Mouse (Mus musculus): Measurements from ENCODE around the gene Slc25a48. TPM values are rescaled to one million over a fixed set of nuclear protein-coding genes. Genes with fewer than 3 reads are reported as not detected.

Gene Slc25a48
- polyA plus RNA-seq, 1 experiment from 2014 or later: 0.14 TPM

GRCm38 (mm10) chr13:56482146-56482545 is 44.0 kb downstream of the Slc25a48 start, which contains the start of gene Il9:
TSS of gene Il9 (minus strand) at chr13:56482246.
- H3K4me2 ChIP-seq (ENCODE audit: low read depth, low read length): no peak within 1 kb of the TSS
- H3K4me3 ChIP-seq (replicated peaks; ENCODE audit: low read length): no peak within 1 kb of the TSS
- ATAC-seq (ENCODE audit: insufficient read depth, low FRiP score): no peak
- no peaks in the 10 kb centered on the region for H3K36me3 ChIP-seq (ENCODE audit: control insufficient read depth, insufficient read depth, low read length)
- no peaks in the 10 kb centered on the region for H3K9me3 ChIP-seq (replicated peaks; ENCODE audit: control insufficient read depth, low read length)
- H3K4me1 ChIP-seq (ENCODE audit: control insufficient read depth, insufficient read depth, low read length): no peaks in the 10 kb centered on the region
- H3K9ac ChIP-seq (ENCODE audit: low read length): no peak within 1 kb of the TSS
- no peak within 1 kb of the TSS for H3K27ac ChIP-seq (ENCODE audit: low read length)
- 74% methylated on average over 3 of the region's 3 CpGs for WGBS
- no peaks in the 10 kb centered on the region for H3K27me3 ChIP-seq (ENCODE audit: control insufficient read depth, insufficient read depth, low read length)

DNA sequence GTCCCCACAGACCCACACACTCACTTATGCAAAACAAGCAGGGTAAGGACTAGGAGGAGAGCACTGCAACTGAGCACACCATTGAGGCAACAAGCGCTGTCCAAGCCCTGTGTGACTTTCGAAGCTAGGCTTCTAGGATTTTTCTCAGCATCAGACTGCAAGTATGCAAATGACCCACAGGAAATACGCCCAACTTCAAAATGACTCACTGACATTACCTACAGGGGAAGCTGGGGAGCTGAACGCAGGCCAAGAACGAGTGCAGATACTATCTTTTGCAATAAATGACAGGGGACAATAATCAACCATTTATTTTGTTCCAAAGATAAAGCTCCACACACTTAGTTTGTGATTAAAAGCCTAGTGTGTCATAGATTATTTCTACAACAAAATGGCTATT is 49.9 kb downstream of the Slc25a48 start:
- H3K36me3 ChIP-seq (ENCODE audit: control insufficient read depth, insufficient read depth, low read length): no peaks in the 10 kb centered on the region
- no peak overlapping the region for H3K27ac ChIP-seq (ENCODE audit: low read length)
- no peaks in the 10 kb centered on the region for H3K4me1 ChIP-seq (ENCODE audit: control insufficient read depth, insufficient read depth, low read length)
- no peak for ATAC-seq (ENCODE audit: insufficient read depth, low FRiP score)
- H3K9ac ChIP-seq (ENCODE audit: low read length): no peak overlapping the region
- H3K27me3 ChIP-seq (ENCODE audit: control insufficient read depth, insufficient read depth, low read length): no peaks in the 10 kb centered on the region
- H3K4me2 ChIP-seq (ENCODE audit: low read depth, low read length): no peak overlapping the region
- H3K4me3 ChIP-seq (replicated peaks; ENCODE audit: low read length): no peak overlapping the region
- WGBS: 55% methylated on average over 5 of the region's 5 CpGs
- H3K9me3 ChIP-seq (replicated peaks; ENCODE audit: control insufficient read depth, low read length): no peaks in the 10 kb centered on the region

DNA sequence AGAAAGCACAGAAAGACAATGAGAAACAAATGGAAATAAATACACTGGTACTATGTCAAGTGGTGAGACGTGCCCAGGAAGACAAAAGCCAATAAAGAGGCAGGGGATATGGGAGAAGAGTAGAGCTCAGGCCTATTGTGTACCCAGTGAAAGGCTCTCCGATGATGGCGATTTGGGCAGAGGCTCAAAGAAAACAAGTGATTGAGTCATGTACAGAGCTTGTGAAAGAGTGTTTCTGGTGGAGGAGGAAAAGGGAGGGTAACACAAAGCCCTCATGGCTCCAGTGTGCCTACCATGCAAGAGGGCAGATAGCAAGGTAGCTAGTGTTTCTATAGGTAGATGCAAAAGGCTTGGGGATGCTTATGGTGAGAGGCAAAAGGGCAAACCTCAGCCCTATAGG is 56.3 kb downstream of the Slc25a48 start:
- ATAC-seq (ENCODE audit: insufficient read depth, low FRiP score): no peak
- WGBS: 63% methylated on average over 3 of the region's 3 CpGs
- Histone ChIP-seq H3K4me1 (ENCODE audit: control insufficient read depth, insufficient read depth, low read length) (no peaks in the 10 kb centered on the region), H3K4me3 (replicated peaks; ENCODE audit: low read length) (no peak overlapping the region), H3K27ac (ENCODE audit: low read length) (no peak overlapping the region), H3K36me3 (ENCODE audit: control insufficient read depth, insufficient read depth, low read length) (no peaks in the 10 kb centered on the region), H3K27me3 (ENCODE audit: control insufficient read depth, insufficient read depth, low read length) (no peaks in the 10 kb centered on the region), H3K4me2 (ENCODE audit: low read depth, low read length) (no peak overlapping the region), H3K9ac (ENCODE audit: low read length) (no peak overlapping the region), H3K9me3 (replicated peaks; ENCODE audit: control insufficient read depth, low read length) (no peaks in the 10 kb centered on the region)

DNA sequence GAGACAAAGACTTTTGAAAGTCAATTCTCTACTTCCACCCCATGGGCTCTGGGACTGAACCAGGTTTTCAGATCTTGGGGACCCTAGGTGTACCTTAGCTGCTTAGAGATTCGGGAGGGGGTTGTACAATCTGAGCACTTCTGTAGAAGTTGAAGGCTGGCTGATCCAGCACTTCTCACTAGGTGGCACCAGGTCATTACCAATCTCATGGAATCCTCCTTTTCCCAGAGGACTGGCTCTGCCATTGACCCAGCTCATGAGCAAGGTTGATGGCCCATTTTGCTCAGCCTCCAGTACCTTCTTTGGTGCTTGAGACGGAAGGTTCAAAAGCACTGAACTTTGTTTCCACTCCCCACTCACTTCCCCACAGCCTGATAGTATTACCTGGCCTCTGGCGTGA is 62.0 kb downstream of the Slc25a48 start:
- Histone ChIP-seq H3K9ac (ENCODE audit: low read length) (no peak overlapping the region), H3K27ac (ENCODE audit: low read length) (no peak overlapping the region), H3K27me3 (ENCODE audit: control insufficient read depth, insufficient read depth, low read length) (no peaks in the 10 kb centered on the region), H3K4me3 (replicated peaks; ENCODE audit: low read length) (no peak overlapping the region), H3K4me1 (ENCODE audit: control insufficient read depth, insufficient read depth, low read length) (no peaks in the 10 kb centered on the region), H3K4me2 (ENCODE audit: low read depth, low read length) (no peak overlapping the region), H3K9me3 (replicated peaks; ENCODE audit: control insufficient read depth, low read length) (no peaks in the 10 kb centered on the region), H3K36me3 (ENCODE audit: control insufficient read depth, insufficient read depth, low read length) (no peaks in the 10 kb centered on the region)
- WGBS: 62% methylated on average over 3 of the region's 3 CpGs
- ATAC-seq (ENCODE audit: insufficient read depth, low FRiP score): no peak

- H3K9ac ChIP-seq (ENCODE audit: low read length): no peak overlapping the region
- H3K4me2 ChIP-seq (ENCODE audit: low read depth, low read length): no peak overlapping the region
- no peaks in the 10 kb centered on the region for H3K36me3 ChIP-seq (ENCODE audit: control insufficient read depth, insufficient read depth, low read length)
- no peaks in the 10 kb centered on the region for H3K4me1 ChIP-seq (ENCODE audit: control insufficient read depth, insufficient read depth, low read length)
- H3K9me3 ChIP-seq (replicated peaks; ENCODE audit: control insufficient read depth, low read length): no peaks in the 10 kb centered on the region
- H3K4me3 ChIP-seq (replicated peaks; ENCODE audit: low read length): no peak overlapping the region
- H3K27ac ChIP-seq (ENCODE audit: low read length): no peak overlapping the region
- WGBS: 77% methylated on average over 8 of the region's 8 CpGs
- no peak for ATAC-seq (ENCODE audit: insufficient read depth, low FRiP score)
- H3K27me3 ChIP-seq (ENCODE audit: control insufficient read depth, insufficient read depth, low read length): no peaks in the 10 kb centered on the region
These were observed 62.5 kb downstream of the Slc25a48 start for GRCm38 (mm10) chr13:56500636-56501035.

GRCm38 (mm10) chr13:56501866-56502420 is 63.8 kb downstream of the Slc25a48 start:
- Histone ChIP-seq H3K36me3 (ENCODE audit: control insufficient read depth, insufficient read depth, low read length) (no peaks in the 10 kb centered on the region), H3K9ac (ENCODE audit: low read length) (no peak overlapping the region), H3K27me3 (ENCODE audit: control insufficient read depth, insufficient read depth, low read length) (no peaks in the 10 kb centered on the region), H3K27ac (ENCODE audit: low read length) (no peak overlapping the region), H3K9me3 (replicated peaks; ENCODE audit: control insufficient read depth, low read length) (no peaks in the 10 kb centered on the region), H3K4me1 (ENCODE audit: control insufficient read depth, insufficient read depth, low read length) (no peaks in the 10 kb centered on the region), H3K4me3 (replicated peaks; ENCODE audit: low read length) (no peak overlapping the region), H3K4me2 (ENCODE audit: low read depth, low read length) (no peak overlapping the region)
- 62% methylated on average over 6 of the region's 6 CpGs for WGBS
- no peak for ATAC-seq (ENCODE audit: insufficient read depth, low FRiP score)

DNA sequence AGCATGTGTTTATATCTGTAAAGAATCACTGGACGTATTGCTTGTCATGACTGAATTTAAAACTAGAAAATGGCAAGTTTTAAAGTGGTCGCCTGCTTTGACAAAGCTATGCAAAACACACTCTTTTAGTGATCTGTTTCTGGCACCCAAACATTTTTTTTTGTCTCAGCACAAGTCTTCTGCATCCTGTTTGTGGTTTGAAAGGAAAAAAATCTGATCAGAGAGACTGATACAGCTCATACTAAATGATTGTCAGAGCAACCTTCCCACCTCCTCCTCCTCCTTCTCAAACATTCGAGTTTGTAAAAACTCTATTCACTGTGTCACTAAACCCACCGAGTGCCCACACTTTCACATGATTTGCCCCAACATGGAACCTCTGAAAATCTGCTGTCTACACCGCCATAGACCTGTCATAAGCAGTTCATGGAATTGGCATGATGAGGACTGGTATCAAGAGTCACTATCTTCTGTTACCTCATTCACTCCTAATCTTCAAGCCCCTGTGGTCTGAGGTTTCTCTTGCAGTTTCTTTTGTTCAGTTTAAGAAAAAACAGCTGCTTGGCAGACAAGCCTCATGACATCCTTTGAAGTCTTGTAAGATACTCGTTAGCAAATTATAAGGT is 68.8 kb downstream of the Slc25a48 start:
- H3K4me3 ChIP-seq (replicated peaks; ENCODE audit: low read length): no peak overlapping the region
- no peak overlapping the region for H3K9ac ChIP-seq (ENCODE audit: low read length)
- ATAC-seq (ENCODE audit: insufficient read depth, low FRiP score): no peak
- H3K27ac ChIP-seq (ENCODE audit: low read length): no peak overlapping the region
- H3K9me3 ChIP-seq (replicated peaks; ENCODE audit: control insufficient read depth, low read length): 0 out of 2 replicates have a peak, but pooled peaks cover 3% of the 10 kb centered on the region
- H3K27me3 ChIP-seq (ENCODE audit: control insufficient read depth, insufficient read depth, low read length): no peaks in the 10 kb centered on the region
- no peak overlapping the region for H3K4me2 ChIP-seq (ENCODE audit: low read depth, low read length)
- no peaks in the 10 kb centered on the region for H3K36me3 ChIP-seq (ENCODE audit: control insufficient read depth, insufficient read depth, low read length)
- 63% methylated on average over 6 of the region's 6 CpGs for WGBS
- H3K4me1 ChIP-seq (ENCODE audit: control insufficient read depth, insufficient read depth, low read length): no peaks in the 10 kb centered on the region

- Histone ChIP-seq H3K27ac (ENCODE audit: low read length) (no peak overlapping the region), H3K4me3 (replicated peaks; ENCODE audit: low read length) (no peak overlapping the region), H3K27me3 (ENCODE audit: control insufficient read depth, insufficient read depth, low read length) (no peaks in the 10 kb centered on the region), H3K4me1 (ENCODE audit: control insufficient read depth, insufficient read depth, low read length) (no peaks in the 10 kb centered on the region), H3K9me3 (replicated peaks; ENCODE audit: control insufficient read depth, low read length) (0 out of 2 replicates have a peak, but pooled peaks cover 3% of the 10 kb centered on the region), H3K36me3 (ENCODE audit: control insufficient read depth, insufficient read depth, low read length) (no peaks in the 10 kb centered on the region), H3K9ac (ENCODE audit: low read length) (no peak overlapping the region), H3K4me2 (ENCODE audit: low read depth, low read length) (no peak overlapping the region)
- ATAC-seq (ENCODE audit: insufficient read depth, low FRiP score): no peak
- WGBS: 77% methylated on average over 2 of the region's 2 CpGs
These were observed 71.6 kb downstream of the Slc25a48 start for GRCm38 (mm10) chr13:56509796-56510195.

DNA sequence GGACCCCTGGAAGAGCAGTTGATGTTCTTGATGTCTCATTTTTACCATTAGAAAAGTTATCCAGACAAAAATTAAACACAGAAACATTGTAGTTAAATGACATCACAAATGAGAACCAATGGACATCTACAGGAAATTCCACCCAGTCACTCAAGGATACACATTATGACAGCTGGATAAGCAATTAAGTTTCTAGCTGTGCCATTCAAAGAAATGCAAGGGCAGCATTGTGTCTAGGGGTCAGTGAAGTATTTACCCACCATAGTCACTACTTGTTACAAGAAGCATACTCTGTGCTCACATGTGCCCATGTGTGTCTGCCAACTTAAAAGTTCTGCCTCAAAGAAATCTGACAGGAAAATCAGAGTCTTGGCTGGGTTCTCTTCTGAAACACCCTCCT is 75.4 kb downstream of the Slc25a48 start:
- no peak overlapping the region for H3K4me3 ChIP-seq (replicated peaks; ENCODE audit: low read length)
- H3K9ac ChIP-seq (ENCODE audit: low read length): no peak overlapping the region
- no peaks in the 10 kb centered on the region for H3K4me1 ChIP-seq (ENCODE audit: control insufficient read depth, insufficient read depth, low read length)
- no peaks in the 10 kb centered on the region for H3K9me3 ChIP-seq (replicated peaks; ENCODE audit: control insufficient read depth, low read length)
- H3K36me3 ChIP-seq (ENCODE audit: control insufficient read depth, insufficient read depth, low read length): no peaks in the 10 kb centered on the region
- H3K27ac ChIP-seq (ENCODE audit: low read length): no peak overlapping the region
- H3K27me3 ChIP-seq (ENCODE audit: control insufficient read depth, insufficient read depth, low read length): no peaks in the 10 kb centered on the region
- H3K4me2 ChIP-seq (ENCODE audit: low read depth, low read length): no peak overlapping the region
- ATAC-seq (ENCODE audit: insufficient read depth, low FRiP score): no peak

Measured in stomach, embryonic 16.5 days (tissue).